In the genomic region with DNA sequence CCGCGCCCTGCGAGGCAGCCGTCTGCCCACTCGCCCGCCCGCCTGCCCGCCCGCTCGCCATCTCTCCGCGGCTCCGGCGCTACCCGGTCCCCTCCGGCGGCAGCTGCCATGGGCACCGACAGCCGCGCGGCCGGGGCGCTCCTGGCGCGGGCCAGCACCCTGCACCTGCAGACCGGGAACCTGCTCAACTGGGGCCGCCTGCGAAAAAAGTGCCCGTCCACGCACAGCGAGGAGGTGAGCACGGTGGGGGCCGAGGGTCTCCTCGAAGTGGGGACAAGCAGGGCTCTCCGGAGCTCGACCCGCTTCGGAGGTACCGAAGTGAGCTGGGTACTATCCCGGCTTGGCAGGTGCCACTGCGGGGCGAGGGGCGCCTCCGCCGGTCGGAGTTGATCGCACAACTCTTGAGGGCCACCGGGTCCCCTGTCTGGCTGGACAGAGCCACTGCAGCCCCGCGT, we compare ENCODE assay signal across 8 mouse cellular contexts. TPM values are rescaled to one million over a fixed set of nuclear protein-coding genes. Genes with fewer than 3 reads are reported as not detected.
A peak's percentile ranks its signal among the peaks of the same experiment; 100 is the strongest.
DNase-seq lines count a peak whose midpoint lies in the region; ATAC-seq and TF ChIP-seq lines count a peak whose summit lies in the region.

No protein-coding gene starts in this region.

- peaks cover 24% of the 10 kb centered on the region for H3K36me3 ChIP-seq in G1E (replicated peaks)
- peaks cover 44% of the 10 kb centered on the region for H3K36me3 ChIP-seq in erythroblast, embryonic 14.5 days (ENCODE audit: control insufficient read depth)
- H3K36me3 ChIP-seq in heart, embryonic 14.5 days (ENCODE audit: control insufficient read depth, insufficient read depth, low read length): no peaks in the 10 kb centered on the region
- no peaks in the 10 kb centered on the region for H3K36me3 ChIP-seq in lung, embryonic 16.5 days (ENCODE audit: control insufficient read depth, insufficient read depth, low read length)

- no peaks in the 10 kb centered on the region for H3K9me3 ChIP-seq in G1E (replicated peaks)
- H3K9me3 ChIP-seq in erythroblast, embryonic 14.5 days (ENCODE audit: control insufficient read depth, low read length): no peaks in the 10 kb centered on the region
- H3K9me3 ChIP-seq in heart, embryonic 14.5 days (ENCODE audit: control insufficient read depth, low read length): no peaks in the 10 kb centered on the region
- no peaks in the 10 kb centered on the region for H3K9me3 ChIP-seq in lung, embryonic 16.5 days (ENCODE audit: control insufficient read depth, low read length)

- H3K27me3 ChIP-seq in G1E (ENCODE audit: insufficient read depth, low read length): no peaks in the 10 kb centered on the region
- H3K27me3 ChIP-seq in erythroblast, embryonic 14.5 days (ENCODE audit: control insufficient read depth): no peaks in the 10 kb centered on the region
- H3K27me3 ChIP-seq in heart, embryonic 14.5 days (ENCODE audit: control insufficient read depth, insufficient read depth, low read length): no peaks in the 10 kb centered on the region
- H3K27me3 ChIP-seq in lung, embryonic 16.5 days (ENCODE audit: control insufficient read depth, insufficient read depth, low read depth, low read length): no peaks in the 10 kb centered on the region

- ATAC-seq in G1E (ENCODE audit: extremely low read depth, insufficient number of reproducible peaks, low FRiP score, poor library complexity, severe bottlenecking): no peak
- peak; percentile 41 for ATAC-seq in heart, embryonic 14.5 days (ENCODE audit: insufficient number of reproducible peaks, insufficient read depth, low FRiP score, low read depth)
- peak; percentile 56 for ATAC-seq in lung, embryonic 16.5 days (ENCODE audit: low read depth)

- peak overlapping the region; percentile 90 for H3K9ac ChIP-seq in heart, embryonic 14.5 days (ENCODE audit: low read length)
- peak overlapping the region; percentile 88 for H3K9ac ChIP-seq in lung, embryonic 16.5 days (ENCODE audit: low read length)

- H3K27ac ChIP-seq in heart, embryonic 14.5 days (replicated peaks in 1 of 2; ENCODE audit: control insufficient read depth in 1 of 2, insufficient read depth in 1 of 2, low read depth in 2 of 2, low read length in 2 of 2): peak overlapping the region; percentile 63 to 92
- peak overlapping the region; percentile 84 for H3K27ac ChIP-seq in lung, embryonic 16.5 days (ENCODE audit: low read length)

- peak overlapping the region; percentile 73 for H3K4me2 ChIP-seq in heart, embryonic 14.5 days (ENCODE audit: low read length)
- peak overlapping the region; percentile 78 for H3K4me2 ChIP-seq in lung, embryonic 16.5 days (ENCODE audit: low read depth, low read length)

- 0% methylated on average over 50 of the region's 50 CpGs for WGBS in heart, embryonic 14.5 days
- WGBS in lung, embryonic 16.5 days: 0% methylated on average over 43 of the region's 50 CpGs

- DNase-seq in G1E (ENCODE audit: low spot score): no peak
- peak; percentile 53 for DNase-seq in brain, adult 2 months (ENCODE audit: low read depth, low spot score)
- peak; percentile 79 for DNase-seq in kidney, postnatal 10 days
- peak; percentile 49 for DNase-seq in ovary, postnatal 14 days (ENCODE audit: low spot score)
- DNase-seq in yolk sac, embryonic 10.5 days (ENCODE audit: low spot score): peak; percentile 60

- peak overlapping the region; percentile 96 for H3K4me3 ChIP-seq in G1E (ENCODE audit: low read depth, low read length)
- peak overlapping the region; percentile 100 for H3K4me3 ChIP-seq in erythroblast, embryonic 14.5 days (replicated peaks)
- peak overlapping the region; percentile 79 to 86 for H3K4me3 ChIP-seq in heart, embryonic 14.5 days (ENCODE audit: control insufficient read depth in 1 of 2, insufficient read depth in 1 of 2, low read depth in 1 of 2, low read length in 2 of 2)
- H3K4me3 ChIP-seq in lung, embryonic 16.5 days (ENCODE audit: low read length): peak overlapping the region; percentile 97

- peaks cover 44% of the 10 kb centered on the region for H3K4me1 ChIP-seq in G1E (ENCODE audit: insufficient read depth, low read depth, low read length)
- H3K4me1 ChIP-seq in erythroblast, embryonic 14.5 days (ENCODE audit: control insufficient read depth): peaks cover 54% of the 10 kb centered on the region
- H3K4me1 ChIP-seq in heart, embryonic 14.5 days (ENCODE audit: control insufficient read depth in 2 of 2, insufficient read depth in 2 of 2, low read length in 2 of 2): peaks cover 2 to 16% of the 10 kb centered on the region in 2 experiments
- peaks cover 26% of the 10 kb centered on the region for H3K4me1 ChIP-seq in lung, embryonic 16.5 days (replicated peaks; ENCODE audit: control insufficient read depth, insufficient read depth, low read length)

- no peak for TF ChIP-seq CTCF in G1E (IDR thresholded peaks at IDR 0.05; ENCODE audit: low read depth, low read length)

RNA-seq across cellular contexts. Expression of gene Gclm, which starts 0.5 kb away (rescaled TPM):
- total RNA-seq in G1E (2014; fragmentation: Nextera tagmentation) (294 and 394 TPM in 2 replicates), G1E (2017) (115 and 121 TPM in 2 replicates)
- polyA plus RNA-seq in G1E (2012): 491 and 677 TPM in 2 replicates
- 124 and 137 TPM in 2 replicates for polyA plus RNA-seq in erythroblast, embryonic 14.5 days (2012)
- 60.0 and 69.3 TPM in 2 replicates for polyA plus RNA-seq in heart, embryonic 14.5 days (2014; fragmentation: Nextera tagmentation; extraction: Ambion mirVana)
- polyA plus RNA-seq in lung, embryonic 16.5 days (2015; fragmentation: Nextera tagmentation; extraction: Ambion mirVana): 72.9 and 78.0 TPM in 2 replicates

RNA-seq across cellular contexts. Expression of gene Dnttip2, which starts 28.3 kb away (rescaled TPM):
- total RNA-seq in G1E (2014; fragmentation: Nextera tagmentation) (158 and 216 TPM in 2 replicates), G1E (2017) (111 and 138 TPM in 2 replicates)
- polyA plus RNA-seq in G1E (2012): 11.0 and 16.7 TPM in 2 replicates
- polyA plus RNA-seq in erythroblast, embryonic 14.5 days (2012): 0.62 and 0.87 TPM in 2 replicates
- 41.1 and 42.9 TPM in 2 replicates for polyA plus RNA-seq in heart, embryonic 14.5 days (2014; fragmentation: Nextera tagmentation; extraction: Ambion mirVana)
- polyA plus RNA-seq in lung, embryonic 16.5 days (2015; fragmentation: Nextera tagmentation; extraction: Ambion mirVana): 60.4 and 61.8 TPM in 2 replicates

RNA-seq across cellular contexts. Expression of gene Bcar3, which starts 48.0 kb away (rescaled TPM):
- total RNA-seq in G1E (2014; fragmentation: Nextera tagmentation) (not detected in 2 replicates), G1E (2017) (0.27 TPM in 1 of 2 replicates, not detected in the other)
- polyA plus RNA-seq in G1E (2012): not detected in 2 replicates
- 0.04 TPM in 1 of 2 replicates, not detected in the other for polyA plus RNA-seq in erythroblast, embryonic 14.5 days (2012)
- polyA plus RNA-seq in heart, embryonic 14.5 days (2014; fragmentation: Nextera tagmentation; extraction: Ambion mirVana): 2.7 and 2.8 TPM in 2 replicates
- polyA plus RNA-seq in lung, embryonic 16.5 days (2015; fragmentation: Nextera tagmentation; extraction: Ambion mirVana): 14.8 and 16.9 TPM in 2 replicates
